Mouse (Mus musculus): ENCODE measurements around the gene Zfand6. TPM values are rescaled to one million over a fixed set of nuclear protein-coding genes. Genes with fewer than 3 reads are reported as not detected.

Gene Zfand6
- 154 and 157 TPM in 2 replicates for polyA plus RNA-seq (2015; fragmentation: Nextera tagmentation; extraction: Ambion mirVana)

- Histone ChIP-seq H3K9ac (ENCODE audit: low read depth, low read length) (peak within 1 kb of the TSS; percentile 98), H3K27me3 (ENCODE audit: control insufficient read depth, insufficient read depth, low read depth, low read length) (no peaks in the 10 kb centered on the region), H3K36me3 (ENCODE audit: control insufficient read depth, insufficient read depth) (no peaks in the 10 kb centered on the region), H3K9me3 (replicated peaks; ENCODE audit: control insufficient read depth, low read length) (no peaks in the 10 kb centered on the region), H3K4me2 (ENCODE audit: low read depth, low read length) (peak within 1 kb of the TSS; percentile 85), H3K4me1 (ENCODE audit: control insufficient read depth, low read depth, low read length) (peaks cover 37% of the 10 kb centered on the region), H3K4me3 (ENCODE audit: low read depth, low read length) (peak within 1 kb of the TSS; percentile 95), H3K27ac (ENCODE audit: low read length) (peak within 1 kb of the TSS; percentile 98)
- under 1% methylated on average over 70 of the region's 87 CpGs for WGBS (ENCODE audit: insufficient replicate concordance)
- peak; percentile 96 for ATAC-seq (ENCODE audit: low read depth)
Observed at GRCm38 (mm10) chr7:84689251-84690100, at the start of gene Zfand6. Zfand6 (minus strand) TSS chr7:84689959.

GRCm38 (mm10) chr7:84736803-84737202 is 47.0 kb upstream of the Zfand6 start:
- Histone ChIP-seq H3K4me1 (ENCODE audit: control insufficient read depth, low read depth, low read length) (no peaks in the 10 kb centered on the region), H3K27ac (ENCODE audit: low read length) (no peak overlapping the region), H3K9me3 (replicated peaks; ENCODE audit: control insufficient read depth, low read length) (no peaks in the 10 kb centered on the region), H3K36me3 (ENCODE audit: control insufficient read depth, insufficient read depth) (no peaks in the 10 kb centered on the region), H3K4me3 (ENCODE audit: low read depth, low read length) (no peak overlapping the region), H3K27me3 (ENCODE audit: control insufficient read depth, insufficient read depth, low read depth, low read length) (no peaks in the 10 kb centered on the region), H3K4me2 (ENCODE audit: low read depth, low read length) (no peak overlapping the region), H3K9ac (ENCODE audit: low read depth, low read length) (no peak overlapping the region)
- ATAC-seq (ENCODE audit: low read depth), result peak; percentile 60
- WGBS (ENCODE audit: insufficient replicate concordance), result 52% methylated on average over 2 of the region's 2 CpGs

GRCm38 (mm10) chr7:84733038-84733437 is 43.3 kb upstream of the Zfand6 start:
- no peak overlapping the region for H3K9ac ChIP-seq (ENCODE audit: low read depth, low read length)
- H3K27me3 ChIP-seq (ENCODE audit: control insufficient read depth, insufficient read depth, low read depth, low read length), result no peaks in the 10 kb centered on the region
- H3K27ac ChIP-seq (ENCODE audit: low read length), result no peak overlapping the region
- no peaks in the 10 kb centered on the region for H3K9me3 ChIP-seq (replicated peaks; ENCODE audit: control insufficient read depth, low read length)
- ATAC-seq (ENCODE audit: low read depth), result no peak
- no peak overlapping the region for H3K4me2 ChIP-seq (ENCODE audit: low read depth, low read length)
- no peak overlapping the region for H3K4me3 ChIP-seq (ENCODE audit: low read depth, low read length)
- WGBS (ENCODE audit: insufficient replicate concordance), result 38% methylated on average over 1 of the region's 1 CpGs
- no peaks in the 10 kb centered on the region for H3K4me1 ChIP-seq (ENCODE audit: control insufficient read depth, low read depth, low read length)
- H3K36me3 ChIP-seq (ENCODE audit: control insufficient read depth, insufficient read depth), result no peaks in the 10 kb centered on the region

GRCm38 (mm10) chr7:84732052-84732451 is 42.3 kb upstream of the Zfand6 start:
- Histone ChIP-seq H3K9me3 (replicated peaks; ENCODE audit: control insufficient read depth, low read length) (no peaks in the 10 kb centered on the region), H3K4me2 (ENCODE audit: low read depth, low read length) (no peak overlapping the region), H3K36me3 (ENCODE audit: control insufficient read depth, insufficient read depth) (no peaks in the 10 kb centered on the region), H3K4me1 (ENCODE audit: control insufficient read depth, low read depth, low read length) (no peaks in the 10 kb centered on the region), H3K27ac (ENCODE audit: low read length) (no peak overlapping the region), H3K4me3 (ENCODE audit: low read depth, low read length) (no peak overlapping the region), H3K27me3 (ENCODE audit: control insufficient read depth, insufficient read depth, low read depth, low read length) (no peaks in the 10 kb centered on the region), H3K9ac (ENCODE audit: low read depth, low read length) (no peak overlapping the region)
- 73% methylated on average over 1 of the region's 1 CpGs for WGBS (ENCODE audit: insufficient replicate concordance)
- ATAC-seq (ENCODE audit: low read depth), result no peak

- Histone ChIP-seq H3K27me3 (ENCODE audit: control insufficient read depth, insufficient read depth, low read depth, low read length) (no peaks in the 10 kb centered on the region), H3K9me3 (replicated peaks; ENCODE audit: control insufficient read depth, low read length) (no peaks in the 10 kb centered on the region), H3K27ac (ENCODE audit: low read length) (no peak overlapping the region), H3K36me3 (ENCODE audit: control insufficient read depth, insufficient read depth) (no peaks in the 10 kb centered on the region), H3K4me1 (ENCODE audit: control insufficient read depth, low read depth, low read length) (no peaks in the 10 kb centered on the region), H3K4me2 (ENCODE audit: low read depth, low read length) (no peak overlapping the region), H3K4me3 (ENCODE audit: low read depth, low read length) (no peak overlapping the region), H3K9ac (ENCODE audit: low read depth, low read length) (no peak overlapping the region)
- ATAC-seq (ENCODE audit: low read depth), result no peak
- WGBS (ENCODE audit: insufficient replicate concordance), result 70% methylated on average over 3 of the region's 3 CpGs
Observed at GRCm38 (mm10) chr7:84731076-84731475, 41.3 kb upstream of the Zfand6 start.

- Histone ChIP-seq H3K36me3 (ENCODE audit: control insufficient read depth, insufficient read depth) (no peaks in the 10 kb centered on the region), H3K4me2 (ENCODE audit: low read depth, low read length) (peak overlapping the region; percentile 69), H3K9me3 (replicated peaks; ENCODE audit: control insufficient read depth, low read length) (no peaks in the 10 kb centered on the region), H3K4me1 (ENCODE audit: control insufficient read depth, low read depth, low read length) (peaks cover 15% of the 10 kb centered on the region), H3K27ac (ENCODE audit: low read length) (peak overlapping the region; percentile 95), H3K9ac (ENCODE audit: low read depth, low read length) (no peak overlapping the region), H3K4me3 (ENCODE audit: low read depth, low read length) (peak overlapping the region; percentile 20; the same call in 1 of the 2 replicates), H3K27me3 (ENCODE audit: control insufficient read depth, insufficient read depth, low read depth, low read length) (no peaks in the 10 kb centered on the region)
- peak; percentile 100 for ATAC-seq (ENCODE audit: low read depth)
- WGBS (ENCODE audit: insufficient replicate concordance), result 13% methylated on average over 7 of the region's 7 CpGs
Observed at GRCm38 (mm10) chr7:84722804-84723459, 33.2 kb upstream of the Zfand6 start.

GRCm38 (mm10) chr7:84710287-84710958 is 20.7 kb upstream of the Zfand6 start:
- no peak overlapping the region for H3K27ac ChIP-seq (ENCODE audit: low read length)
- no peaks in the 10 kb centered on the region for H3K9me3 ChIP-seq (replicated peaks; ENCODE audit: control insufficient read depth, low read length)
- H3K9ac ChIP-seq (ENCODE audit: low read depth, low read length), result no peak overlapping the region
- no peaks in the 10 kb centered on the region for H3K36me3 ChIP-seq (ENCODE audit: control insufficient read depth, insufficient read depth)
- ATAC-seq (ENCODE audit: low read depth), result peak; percentile 39; the same call in 1 of the 2 replicates
- H3K4me1 ChIP-seq (ENCODE audit: control insufficient read depth, low read depth, low read length), result peaks cover 3% of the 10 kb centered on the region
- H3K27me3 ChIP-seq (ENCODE audit: control insufficient read depth, insufficient read depth, low read depth, low read length), result no peaks in the 10 kb centered on the region
- no peak overlapping the region for H3K4me2 ChIP-seq (ENCODE audit: low read depth, low read length)
- H3K4me3 ChIP-seq (ENCODE audit: low read depth, low read length), result no peak overlapping the region

GRCm38 (mm10) chr7:84706877-84707276 is 17.1 kb upstream of the Zfand6 start:
- 69% methylated on average over 3 of the region's 3 CpGs for whole genome bisulfite sequencing (ENCODE audit: insufficient replicate concordance)
- H3K9me3 ChIP-seq (replicated peaks; ENCODE audit: control insufficient read depth, low read length), result no peaks in the 10 kb centered on the region
- H3K4me1 ChIP-seq (ENCODE audit: control insufficient read depth, low read depth, low read length), result peaks cover 3% of the 10 kb centered on the region
- no peaks in the 10 kb centered on the region for H3K36me3 ChIP-seq (ENCODE audit: control insufficient read depth, insufficient read depth)
- H3K4me2 ChIP-seq (ENCODE audit: low read depth, low read length), result no peak overlapping the region
- H3K27ac ChIP-seq (ENCODE audit: low read length), result no peak overlapping the region
- H3K4me3 ChIP-seq (ENCODE audit: low read depth, low read length), result no peak overlapping the region
- no peaks in the 10 kb centered on the region for H3K27me3 ChIP-seq (ENCODE audit: control insufficient read depth, insufficient read depth, low read depth, low read length)
- H3K9ac ChIP-seq (ENCODE audit: low read depth, low read length), result no peak overlapping the region
- ATAC-seq (ENCODE audit: low read depth), result no peak
